Mouse (Mus musculus): ENCODE data around the gene Htr7. TPM values are rescaled to one million over a fixed set of nuclear protein-coding genes. Genes with fewer than 3 reads are reported as not detected.

Gene Htr7
- polyA plus RNA-seq, 1 experiment from 2014 or later = 5.0 TPM

DNA sequence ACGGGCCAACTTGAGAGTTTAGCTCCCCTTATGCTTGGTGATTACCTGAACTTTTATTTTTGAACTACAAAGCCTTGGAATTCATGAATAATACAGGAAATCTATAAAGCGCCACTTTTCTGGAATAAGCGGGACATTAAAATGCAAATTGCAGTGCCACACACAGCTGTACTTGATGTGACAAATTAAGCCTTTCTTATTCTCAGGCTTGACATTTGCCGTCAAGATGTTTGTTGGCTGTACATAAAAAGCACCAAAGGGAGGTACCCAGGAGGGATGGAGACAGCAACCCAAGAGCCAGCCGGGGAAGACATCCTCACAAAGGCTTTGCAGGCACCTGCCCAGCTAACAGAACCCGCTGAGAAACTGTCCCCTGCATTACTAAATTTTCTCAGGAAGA, 56.4 kb downstream of the Htr7 start:
- no peak overlapping the region for H3K9ac ChIP-seq (replicated peaks; ENCODE audit: low read length)
- H3K9me3 ChIP-seq (ENCODE audit: control insufficient read depth, low read length) = no peaks in the 10 kb centered on the region
- H3K4me1 ChIP-seq (ENCODE audit: control insufficient read depth, insufficient read depth, low read length) = 0 out of 2 replicates have a peak, but pooled peaks cover 9% of the 10 kb centered on the region
- DNase-seq = peak; percentile 28
- no peak; the same call in 1 of the 2 replicates for ATAC-seq (ENCODE audit: low FRiP score, low TSS enrichment)
- no peak overlapping the region for H3K4me3 ChIP-seq (replicated peaks; ENCODE audit: low read depth, low read length)
- WGBS = 32% methylated on average over 6 of the region's 6 CpGs
- H3K36me3 ChIP-seq (ENCODE audit: control insufficient read depth, insufficient read depth, low read length) = no peaks in the 10 kb centered on the region
- H3K27ac ChIP-seq (replicated peaks; ENCODE audit: low read depth, low read length) = no peak overlapping the region
- no peak overlapping the region for H3K4me2 ChIP-seq (ENCODE audit: low read length)
- no peaks in the 10 kb centered on the region for H3K27me3 ChIP-seq (ENCODE audit: control insufficient read depth, insufficient read depth, low read length)

DNA sequence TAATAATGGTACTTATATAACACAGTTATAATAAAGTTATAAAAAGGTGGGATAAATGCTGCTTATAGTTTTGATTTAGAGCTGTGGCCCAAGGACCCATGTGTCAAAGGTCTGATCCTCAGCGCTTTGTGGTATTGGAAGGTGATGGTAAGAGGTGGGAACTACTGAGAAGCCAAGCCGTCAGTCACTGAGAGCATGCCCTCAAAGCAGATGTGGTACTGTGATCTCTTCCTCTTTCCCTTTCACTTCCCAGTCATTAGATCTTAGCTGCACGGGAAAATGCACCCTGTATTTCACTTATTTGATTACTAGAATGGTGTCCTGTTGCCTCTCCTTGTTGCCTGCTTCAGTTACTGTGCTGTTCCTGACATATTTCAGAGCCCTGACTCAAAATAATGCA, 59.9 kb downstream of the Htr7 start:
- 77% methylated on average over 3 of the region's 3 CpGs for WGBS
- Histone ChIP-seq H3K9me3 (ENCODE audit: control insufficient read depth, low read length) (no peaks in the 10 kb centered on the region), H3K4me3 (replicated peaks; ENCODE audit: low read depth, low read length) (no peak overlapping the region), H3K4me1 (ENCODE audit: control insufficient read depth, insufficient read depth, low read length) (0 out of 2 replicates have a peak, but pooled peaks cover 5% of the 10 kb centered on the region), H3K27ac (replicated peaks; ENCODE audit: low read depth, low read length) (no peak overlapping the region), H3K27me3 (ENCODE audit: control insufficient read depth, insufficient read depth, low read length) (no peaks in the 10 kb centered on the region), H3K36me3 (ENCODE audit: control insufficient read depth, insufficient read depth, low read length) (no peaks in the 10 kb centered on the region), H3K9ac (replicated peaks; ENCODE audit: low read length) (no peak overlapping the region), H3K4me2 (ENCODE audit: low read length) (no peak overlapping the region)
- DNase-seq = no peak
- no peak for ATAC-seq (ENCODE audit: low FRiP score, low TSS enrichment)

DNA sequence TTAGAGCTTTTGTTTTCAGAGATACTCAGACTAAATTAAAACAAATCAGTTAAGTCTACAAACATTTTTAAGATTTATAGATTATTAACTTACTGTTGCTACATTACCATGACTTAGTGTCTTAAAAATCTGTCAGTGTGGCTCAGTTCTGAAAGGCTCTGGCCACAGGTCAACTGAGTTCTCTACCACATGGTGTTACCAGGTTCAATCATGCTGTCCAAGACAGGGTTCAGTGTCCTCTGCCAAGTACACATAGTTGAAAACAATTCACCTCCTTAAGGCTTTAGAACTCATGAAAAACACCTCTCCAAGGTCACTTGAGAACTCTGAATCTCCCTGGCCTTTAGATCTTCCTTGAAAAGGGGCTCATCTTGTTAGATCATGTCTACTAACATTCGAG, 69.8 kb downstream of the Htr7 start:
- H3K4me3 ChIP-seq (replicated peaks; ENCODE audit: low read depth, low read length) = no peak overlapping the region
- H3K9ac ChIP-seq (replicated peaks; ENCODE audit: low read length) = no peak overlapping the region
- DNase-seq (no peak), ATAC-seq (ENCODE audit: low FRiP score, low TSS enrichment) (no peak)
- H3K4me1 ChIP-seq (ENCODE audit: control insufficient read depth, insufficient read depth, low read length) = no peaks in the 10 kb centered on the region
- H3K27me3 ChIP-seq (ENCODE audit: control insufficient read depth, insufficient read depth, low read length) = no peaks in the 10 kb centered on the region
- no peak overlapping the region for H3K27ac ChIP-seq (replicated peaks; ENCODE audit: low read depth, low read length)
- 80% methylated on average over 1 of the region's 1 CpGs for WGBS
- H3K36me3 ChIP-seq (ENCODE audit: control insufficient read depth, insufficient read depth, low read length) = no peaks in the 10 kb centered on the region
- H3K9me3 ChIP-seq (ENCODE audit: control insufficient read depth, low read length) = no peaks in the 10 kb centered on the region
- H3K4me2 ChIP-seq (ENCODE audit: low read length) = no peak overlapping the region

DNA sequence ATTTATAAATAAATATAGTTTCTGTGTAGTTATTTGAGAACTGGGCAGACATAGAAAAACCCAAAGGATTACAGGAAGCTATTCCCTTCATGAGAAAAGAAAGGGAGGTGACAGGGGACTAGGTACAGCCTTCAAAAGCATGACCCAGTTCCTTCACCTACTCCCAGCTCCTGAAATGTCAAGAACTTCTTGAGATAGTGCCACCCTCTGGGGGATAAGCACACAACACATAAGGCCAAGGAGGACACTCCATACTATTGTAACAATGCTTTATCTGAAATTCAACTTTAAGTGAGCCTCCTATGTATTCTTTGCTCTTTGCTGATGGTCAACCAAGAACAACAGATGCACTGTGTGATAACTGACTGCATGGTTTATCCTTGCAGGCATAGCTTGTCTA, 82.6 kb downstream of the Htr7 start:
- DNase-seq (no peak), ATAC-seq (ENCODE audit: low FRiP score, low TSS enrichment) (no peak)
- H3K9me3 ChIP-seq (ENCODE audit: control insufficient read depth, low read length) = no peaks in the 10 kb centered on the region
- no peaks in the 10 kb centered on the region for H3K27me3 ChIP-seq (ENCODE audit: control insufficient read depth, insufficient read depth, low read length)
- H3K4me2 ChIP-seq (ENCODE audit: low read length) = no peak overlapping the region
- no peaks in the 10 kb centered on the region for H3K4me1 ChIP-seq (ENCODE audit: control insufficient read depth, insufficient read depth, low read length)
- H3K9ac ChIP-seq (replicated peaks; ENCODE audit: low read length) = no peak overlapping the region
- no peaks in the 10 kb centered on the region for H3K36me3 ChIP-seq (ENCODE audit: control insufficient read depth, insufficient read depth, low read length)
- no peak overlapping the region for H3K4me3 ChIP-seq (replicated peaks; ENCODE audit: low read depth, low read length)
- H3K27ac ChIP-seq (replicated peaks; ENCODE audit: low read depth, low read length) = no peak overlapping the region

DNA sequence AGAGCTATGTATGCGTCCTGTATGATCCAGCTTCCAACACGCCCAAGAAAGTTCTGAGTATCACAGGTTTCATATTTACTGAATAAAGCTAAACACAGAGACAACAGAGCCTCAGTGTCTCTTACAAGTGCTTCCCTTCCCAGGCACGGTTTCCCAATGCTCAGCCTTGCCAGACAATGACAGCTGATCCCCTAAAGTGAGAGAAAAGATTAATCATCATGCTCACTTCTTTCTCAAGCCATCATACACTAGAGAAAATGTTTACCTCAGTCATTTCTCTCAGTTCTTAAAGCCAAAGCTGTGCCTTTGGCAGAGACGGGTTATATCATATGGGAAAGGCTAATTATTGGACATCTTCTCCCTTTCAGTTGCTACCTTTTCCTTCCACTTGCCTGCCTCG, 99.7 kb downstream of the Htr7 start:
- H3K4me3 ChIP-seq (replicated peaks; ENCODE audit: low read depth, low read length) = no peak overlapping the region
- no peak for DNase-seq
- no peaks in the 10 kb centered on the region for H3K9me3 ChIP-seq (ENCODE audit: control insufficient read depth, low read length)
- no peak for ATAC-seq (ENCODE audit: low FRiP score, low TSS enrichment)
- H3K27ac ChIP-seq (replicated peaks; ENCODE audit: low read depth, low read length) = no peak overlapping the region
- 78% methylated on average over 5 of the region's 5 CpGs for WGBS
- no peaks in the 10 kb centered on the region for H3K4me1 ChIP-seq (ENCODE audit: control insufficient read depth, insufficient read depth, low read length)
- no peak overlapping the region for H3K4me2 ChIP-seq (ENCODE audit: low read length)
- H3K27me3 ChIP-seq (ENCODE audit: control insufficient read depth, insufficient read depth, low read length) = no peaks in the 10 kb centered on the region
- no peaks in the 10 kb centered on the region for H3K36me3 ChIP-seq (ENCODE audit: control insufficient read depth, insufficient read depth, low read length)
- H3K9ac ChIP-seq (replicated peaks; ENCODE audit: low read length) = no peak overlapping the region

DNA sequence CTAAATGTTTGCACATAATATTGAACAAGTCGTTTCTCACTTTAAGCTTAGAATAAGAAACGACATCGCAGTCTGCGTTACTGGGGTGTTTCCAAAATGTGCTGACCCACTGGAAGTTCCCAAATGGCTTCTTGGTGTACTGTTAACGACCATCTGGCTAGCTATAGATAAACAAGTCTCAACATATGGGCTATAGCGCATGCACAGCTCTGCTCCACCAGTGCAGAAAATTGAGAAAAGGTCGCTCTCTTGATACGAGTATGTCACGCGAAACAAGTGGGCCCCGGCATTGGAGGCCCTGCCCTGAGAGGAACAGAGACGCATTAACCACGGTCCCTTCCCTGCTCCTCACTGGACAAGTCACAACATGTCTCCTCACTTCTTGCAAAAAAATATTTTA, 101.6 kb downstream of the Htr7 start:
- Histone ChIP-seq H3K4me3 (replicated peaks; ENCODE audit: low read depth, low read length) (no peak overlapping the region), H3K36me3 (ENCODE audit: control insufficient read depth, insufficient read depth, low read length) (no peaks in the 10 kb centered on the region), H3K27ac (replicated peaks; ENCODE audit: low read depth, low read length) (no peak overlapping the region), H3K9ac (replicated peaks; ENCODE audit: low read length) (no peak overlapping the region), H3K9me3 (ENCODE audit: control insufficient read depth, low read length) (no peaks in the 10 kb centered on the region), H3K4me1 (ENCODE audit: control insufficient read depth, insufficient read depth, low read length) (no peaks in the 10 kb centered on the region), H3K27me3 (ENCODE audit: control insufficient read depth, insufficient read depth, low read length) (no peaks in the 10 kb centered on the region), H3K4me2 (ENCODE audit: low read length) (no peak overlapping the region)
- ATAC-seq (ENCODE audit: low FRiP score, low TSS enrichment) (no peak), DNase-seq (no peak)
- WGBS = 91% methylated on average over 13 of the region's 13 CpGs

DNA sequence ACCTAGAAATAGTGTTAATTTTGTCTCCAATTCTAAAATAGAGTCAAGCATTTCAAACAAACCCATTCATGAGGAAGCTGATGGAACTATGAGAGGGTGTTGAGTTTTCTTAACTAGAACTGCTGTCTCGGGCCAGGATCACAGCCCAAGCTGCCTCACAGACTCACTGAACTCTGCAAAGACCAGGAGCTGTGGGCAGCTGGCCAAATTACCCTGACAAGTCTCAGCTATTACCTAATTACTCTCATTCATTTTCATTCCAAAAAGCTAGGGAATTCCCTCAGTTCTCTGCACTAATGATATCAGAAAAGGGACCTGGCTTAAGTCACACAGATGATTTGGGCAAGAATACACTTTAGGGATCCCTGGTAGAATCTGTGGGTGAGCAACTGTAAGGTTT, 107.4 kb downstream of the Htr7 start:
- DNase-seq (peak; percentile 14), ATAC-seq (ENCODE audit: low FRiP score, low TSS enrichment) (no peak)
- Histone ChIP-seq H3K27ac (replicated peaks; ENCODE audit: low read depth, low read length) (no peak overlapping the region), H3K4me1 (ENCODE audit: control insufficient read depth, insufficient read depth, low read length) (no peaks in the 10 kb centered on the region), H3K9ac (replicated peaks; ENCODE audit: low read length) (no peak overlapping the region), H3K27me3 (ENCODE audit: control insufficient read depth, insufficient read depth, low read length) (no peaks in the 10 kb centered on the region), H3K9me3 (ENCODE audit: control insufficient read depth, low read length) (no peaks in the 10 kb centered on the region), H3K4me2 (ENCODE audit: low read length) (no peak overlapping the region), H3K36me3 (ENCODE audit: control insufficient read depth, insufficient read depth, low read length) (no peaks in the 10 kb centered on the region), H3K4me3 (replicated peaks; ENCODE audit: low read depth, low read length) (no peak overlapping the region)
- WGBS = 49% methylated on average over 1 of the region's 1 CpGs

DNA sequence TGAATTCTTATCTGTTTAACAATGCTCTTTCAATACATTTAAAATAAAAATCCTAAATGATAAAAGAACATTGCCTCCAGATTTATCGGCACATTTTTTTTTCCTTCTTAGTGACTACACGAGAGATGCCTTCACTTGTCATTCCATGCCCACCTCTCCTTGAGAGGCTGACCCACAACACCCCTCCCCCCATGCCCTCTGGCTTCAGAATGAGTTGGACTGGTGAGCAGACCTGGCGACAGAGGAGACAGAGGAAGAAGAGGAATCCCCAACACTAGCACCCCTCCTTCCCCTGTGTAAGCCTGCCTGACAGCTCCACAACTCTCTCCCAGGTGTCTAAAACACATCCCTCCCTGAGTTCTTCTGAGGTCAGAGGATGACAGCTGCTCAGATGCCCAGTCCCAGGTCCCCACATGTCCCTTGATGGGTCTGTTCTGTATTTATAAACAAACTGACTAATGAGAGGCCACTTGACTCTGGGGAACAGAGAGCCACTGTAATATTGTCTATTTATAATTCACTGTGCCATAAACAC, 132.3 kb downstream of the Htr7 start:
- ATAC-seq (ENCODE audit: low FRiP score, low TSS enrichment) (no peak; the same call in 1 of the 2 replicates), DNase-seq (no peak)
- no peaks in the 10 kb centered on the region for H3K36me3 ChIP-seq (ENCODE audit: control insufficient read depth, insufficient read depth, low read length)
- no peaks in the 10 kb centered on the region for H3K9me3 ChIP-seq (ENCODE audit: control insufficient read depth, low read length)
- WGBS = 74% methylated on average over 3 of the region's 3 CpGs
- H3K4me3 ChIP-seq (replicated peaks; ENCODE audit: low read depth, low read length) = no peak overlapping the region
- no peak overlapping the region for H3K9ac ChIP-seq (replicated peaks; ENCODE audit: low read length)
- H3K4me2 ChIP-seq (ENCODE audit: low read length) = no peak overlapping the region
- H3K27ac ChIP-seq (replicated peaks; ENCODE audit: low read depth, low read length) = no peak overlapping the region
- no peaks in the 10 kb centered on the region for H3K27me3 ChIP-seq (ENCODE audit: control insufficient read depth, insufficient read depth, low read length)
- H3K4me1 ChIP-seq (ENCODE audit: control insufficient read depth, insufficient read depth, low read length) = no peaks in the 10 kb centered on the region

DNA sequence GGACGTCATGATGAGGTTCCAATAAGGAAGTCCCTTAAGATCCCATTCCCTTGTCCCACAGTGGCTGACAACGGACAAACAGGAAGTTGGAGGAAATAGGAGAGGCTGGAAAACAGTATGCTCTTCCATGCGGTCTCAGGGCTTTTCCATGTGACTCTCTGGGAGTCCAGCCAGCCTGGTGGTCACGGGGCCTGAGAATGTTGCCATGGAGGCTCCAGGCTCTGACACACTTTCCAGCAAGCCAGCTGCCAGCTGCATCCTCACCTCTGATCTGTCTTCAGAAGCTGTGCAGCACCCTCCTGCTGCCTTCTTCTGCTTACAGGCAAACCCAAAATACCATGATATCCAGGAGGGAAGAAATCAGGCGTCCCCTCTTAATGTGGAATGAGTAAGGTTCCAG, 132.9 kb downstream of the Htr7 start:
- H3K36me3 ChIP-seq (ENCODE audit: control insufficient read depth, insufficient read depth, low read length) = no peaks in the 10 kb centered on the region
- H3K4me3 ChIP-seq (replicated peaks; ENCODE audit: low read depth, low read length) = no peak overlapping the region
- 68% methylated on average over 5 of the region's 5 CpGs for WGBS
- no peak overlapping the region for H3K4me2 ChIP-seq (ENCODE audit: low read length)
- H3K9me3 ChIP-seq (ENCODE audit: control insufficient read depth, low read length) = no peaks in the 10 kb centered on the region
- H3K4me1 ChIP-seq (ENCODE audit: control insufficient read depth, insufficient read depth, low read length) = no peaks in the 10 kb centered on the region
- H3K9ac ChIP-seq (replicated peaks; ENCODE audit: low read length) = no peak overlapping the region
- ATAC-seq (ENCODE audit: low FRiP score, low TSS enrichment) (no peak), DNase-seq (peak; percentile 39)
- no peak overlapping the region for H3K27ac ChIP-seq (replicated peaks; ENCODE audit: low read depth, low read length)
- H3K27me3 ChIP-seq (ENCODE audit: control insufficient read depth, insufficient read depth, low read length) = no peaks in the 10 kb centered on the region
